Mouse (Mus musculus) stomach, postnatal 0 days (tissue): ENCODE measurements around the gene Kif3a.

ENCODE experiments used
- CTCF ChIP-seq: IDR thresholded peaks from 2 replicates; pipeline ENCODE4 v1.5.1; 2016; ENCODE audit warnings: antibody characterized with exemption, low read depth, mild to moderate bottlenecking, moderate library complexity
- EP300 ChIP-seq: optimal IDR thresholded peaks from 2 replicates; pipeline ENCODE3; 2016; ENCODE audit warnings: antibody characterized with exemption

- TF ChIP-seq CTCF (no peak), EP300 (no peak)
These were observed 55.2 kb downstream of the Kif3a start for GRCm38 (mm10) chr11:53622440-53622806.
